Mouse (Mus musculus): ENCODE results near the gene Hist1h4c. TPM values are rescaled to one million over a fixed set of nuclear protein-coding genes. Genes with fewer than 3 reads are reported as not detected.
"Not testable (repeated sequence)": the region's sequence is repeated elsewhere in the genome, so short reads cannot be mapped to it uniquely, and the experiment has no call there.

The Hist1h4c gene
- total RNA-seq, 2 experiments from 2014 or later = 94.2 to 99.8 TPM

GRCm38 (mm10) chr13:23700786-23701520, 2.7 kb upstream of the Hist1h4c start:
- peak; percentile 50 for DNase-seq
- intact Hi-C loops (cut with DNase I; ENCODE audit: low total_unique reads) = loop anchor here (2.0 kb wide), 1 partner anchor 32 kb away; no protein-coding TSS in a partner anchor

- intact Hi-C loops (cut with DNase I; ENCODE audit: low total_unique reads) = loop anchor here (2.0 to 10.0 kb wide), 2 partner anchors 33 to 75 kb away; partner anchors contain the start of genes Hist1h1e and Hist1h2be
- DNase-seq = no peak
These were observed 1.5 kb upstream of the Hist1h4c start for GRCm38 (mm10) chr13:23699767-23700166.

GRCm38 (mm10) chr13:23698996-23699395, 742 bp upstream of the Hist1h4c start:
- intact Hi-C loops (cut with DNase I; ENCODE audit: low total_unique reads) = loop anchor here (10.0 kb wide), 1 partner anchor 74 kb away; the partner anchor contains the start of genes Hist1h1e and Hist1h2be
- DNase-seq = no peak

- DNase-seq = peak; percentile 46
- intact Hi-C loops (cut with DNase I; ENCODE audit: low total_unique reads) = loop anchor here (10.0 kb wide), 1 partner anchor 73 kb away; the partner anchor contains the start of genes Hist1h1e and Hist1h2be
These were observed 559 bp downstream of the Hist1h4c start for GRCm38 (mm10) chr13:23697491-23698299.

DNA sequence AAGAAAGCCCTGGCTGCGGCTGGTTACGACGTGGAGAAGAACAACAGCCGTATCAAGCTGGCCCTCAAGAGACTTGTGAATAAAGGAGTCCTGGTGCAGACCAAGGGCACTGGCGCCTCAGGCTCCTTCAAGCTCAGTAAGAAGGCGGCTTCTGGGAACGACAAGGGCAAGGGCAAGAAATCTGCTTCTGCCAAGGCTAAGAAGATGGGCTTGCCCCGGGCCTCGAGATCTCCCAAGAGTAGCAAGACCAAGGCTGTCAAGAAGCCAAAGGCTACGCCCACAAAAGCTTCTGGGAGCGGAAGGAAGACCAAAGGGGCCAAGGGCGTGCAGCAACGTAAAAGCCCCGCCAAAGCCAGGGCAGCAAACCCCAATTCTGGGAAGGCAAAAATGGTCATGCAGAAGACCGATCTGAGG, 2.2 kb downstream of the Hist1h4c start:
- no peak for DNase-seq
- intact Hi-C loops (cut with DNase I; ENCODE audit: low total_unique reads) = loop anchor here (10.0 kb wide), 1 partner anchor 71 kb away; the partner anchor contains the start of genes Hist1h1e and Hist1h2be

DNA sequence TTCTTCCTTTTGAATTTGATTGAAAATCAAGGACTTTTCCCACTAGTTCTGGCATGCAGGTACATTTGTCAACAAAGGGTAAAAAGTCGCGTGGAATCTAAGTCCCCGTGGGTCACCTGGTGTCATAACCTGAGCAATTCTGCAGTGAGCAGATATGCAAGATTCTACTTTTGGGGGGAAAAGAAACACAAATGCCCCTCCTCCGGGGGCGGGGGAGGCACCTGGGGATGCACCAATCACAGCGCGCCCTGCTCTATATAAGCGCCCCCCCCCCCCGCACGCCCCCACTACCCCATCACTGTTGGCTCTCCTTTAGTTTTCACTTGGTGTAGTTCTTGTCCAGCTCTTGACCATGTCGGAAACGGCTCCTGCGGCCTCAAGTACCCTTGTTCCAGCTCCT, 2.7 kb downstream of the Hist1h4c start, which contains the start of gene Hist1h1t:
Gene Hist1h1t, plus strand, starts transcription at position 301 of the 400 bp plus-strand sequence.
- DNase-seq = no peak
- intact Hi-C loops (cut with DNase I; ENCODE audit: low total_unique reads) = loop anchor here (10.0 kb wide), 1 partner anchor 71 kb away; the partner anchor contains the start of genes Hist1h1e and Hist1h2be

DNA sequence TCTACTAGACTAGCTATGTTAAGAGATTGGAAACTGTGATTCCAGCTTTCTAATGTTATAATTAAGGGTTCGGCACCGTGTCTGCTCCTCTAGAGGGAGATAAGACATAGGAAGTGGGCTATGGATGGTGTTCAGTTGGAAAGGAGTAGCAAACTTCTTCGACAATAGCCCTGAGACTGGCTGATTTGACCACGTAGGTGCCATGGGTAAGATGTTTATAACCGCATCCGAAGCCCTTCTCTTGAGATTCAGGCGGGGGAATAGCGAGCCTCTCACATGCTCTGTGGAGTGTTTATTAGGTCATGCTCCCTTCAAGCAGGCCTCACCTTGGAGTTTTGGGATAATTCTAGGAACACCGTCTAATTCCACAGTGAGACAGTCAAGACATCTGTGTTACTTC, 3.3 kb downstream of the Hist1h4c start:
- no peak for DNase-seq
- intact Hi-C loops (cut with DNase I; ENCODE audit: low total_unique reads) = loop anchor here (10.0 kb wide), 1 partner anchor 70 kb away; the partner anchor contains the start of genes Hist1h1e and Hist1h2be

- DNase-seq = no peak
- intact Hi-C loops (cut with DNase I; ENCODE audit: low total_unique reads) = loop anchor here (10.0 kb wide), 1 partner anchor 69 kb away; the partner anchor contains the start of genes Hist1h1e and Hist1h2be
These were observed 4.3 kb downstream of the Hist1h4c start for GRCm38 (mm10) chr13:23693856-23694440.

GRCm38 (mm10) chr13:23689459-23689858, 8.8 kb downstream of the Hist1h4c start:
- intact Hi-C loops (cut with DNase I; ENCODE audit: low total_unique reads) = no loop called here
- DNase-seq = no peak

- intact Hi-C loops (cut with DNase I; ENCODE audit: low total_unique reads) = no loop called here
These were observed 9.3 kb downstream of the Hist1h4c start for GRCm38 (mm10) chr13:23688956-23689355.

GRCm38 (mm10) chr13:23687907-23688306, 10.3 kb downstream of the Hist1h4c start:
- no peak for DNase-seq
- intact Hi-C loops (cut with DNase I; ENCODE audit: low total_unique reads) = no loop called here

More at GRCm38 (mm10) chr13:23688956-23689355, 9.3 kb downstream of the Hist1h4c start:
- no peak for DNase-seq

GRCm38 (mm10) chr13:23687181-23687580, 11.1 kb downstream of the Hist1h4c start:
- intact Hi-C loops (cut with DNase I; ENCODE audit: low total_unique reads) = no loop called here
- no peak for DNase-seq

DNA sequence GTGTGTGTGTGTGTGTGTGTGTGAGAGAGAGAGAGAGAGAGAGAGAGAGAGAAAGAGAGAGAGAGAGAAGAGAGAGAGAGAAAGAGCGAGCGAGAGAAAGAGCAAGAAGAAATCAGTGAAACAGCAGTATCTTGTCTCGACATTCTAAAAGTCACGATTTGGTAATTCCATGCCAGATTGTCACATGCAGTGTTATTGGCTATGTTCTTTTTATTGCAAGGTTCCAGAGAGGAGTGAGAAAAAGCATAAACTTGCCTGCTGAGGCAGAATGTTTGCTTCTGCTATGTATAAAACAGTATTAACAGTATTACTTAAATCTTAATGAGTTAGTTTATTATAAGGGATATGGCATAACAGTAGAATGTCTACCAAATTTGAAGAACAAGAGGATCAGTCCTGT, 12.3 kb downstream of the Hist1h4c start:
- intact Hi-C loops (cut with DNase I; ENCODE audit: low total_unique reads) = no loop called here
- no peak for DNase-seq

- no peak for DNase-seq
- intact Hi-C loops (cut with DNase I; ENCODE audit: low total_unique reads) = no loop called here
These were observed 13.0 kb downstream of the Hist1h4c start for GRCm38 (mm10) chr13:23685121-23685861.

GRCm38 (mm10) chr13:23684295-23684945, 13.8 kb downstream of the Hist1h4c start:
- DNase-seq = peak; percentile 25
- intact Hi-C loops (cut with DNase I; ENCODE audit: low total_unique reads) = not testable (repeated sequence)

DNA sequence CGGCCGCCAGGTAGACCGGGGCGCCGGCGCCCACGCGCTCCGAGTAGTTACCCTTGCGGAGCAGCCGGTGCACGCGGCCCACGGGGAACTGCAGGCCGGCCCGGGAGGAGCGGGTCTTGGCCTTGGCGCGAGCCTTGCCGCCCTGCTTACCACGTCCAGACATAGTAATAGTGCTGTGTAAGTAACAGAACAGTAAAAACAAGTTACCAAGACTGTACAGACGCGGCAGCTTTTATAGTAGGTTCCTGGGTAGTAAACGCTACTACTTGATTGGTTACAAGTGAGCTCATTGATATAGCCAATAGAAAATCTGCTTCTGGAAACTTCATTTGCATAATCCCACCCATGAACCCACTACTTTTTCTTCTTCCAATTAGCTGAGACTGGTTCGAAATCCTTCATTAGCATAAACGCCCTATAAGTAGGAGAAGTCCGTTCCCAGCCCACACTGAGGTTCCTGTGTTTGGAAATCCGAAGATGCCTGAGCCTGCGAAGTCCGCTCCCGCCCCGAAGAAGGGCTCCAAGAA, 14.4 kb downstream of the Hist1h4c start, which contains the start of the genes Hist1h2ac and Hist1h2bc:
Gene Hist1h2ac, minus strand, starts transcription at position 194 of the 527 bp plus-strand sequence.
Gene Hist1h2bc, plus strand, starts transcription at position 445 of the 527 bp plus-strand sequence.
- DNase-seq = peak; percentile 59
- intact Hi-C loops (cut with DNase I; ENCODE audit: low total_unique reads) = no loop called here

GRCm38 (mm10) chr13:23682947-23683754, 15.1 kb downstream of the Hist1h4c start:
- intact Hi-C loops (cut with DNase I; ENCODE audit: low total_unique reads); DNase-seq: not testable (repeated sequence)

All from gastrocnemius, postnatal 14 days (tissue).